Mouse (Mus musculus) embryonic facial prominence, embryonic 10.5 days (tissue): Measurements from ENCODE around the gene Ngfr. TPM values are rescaled to one million over a fixed set of nuclear protein-coding genes. Genes with fewer than 3 reads are reported as not detected.
A peak's percentile ranks its signal among the peaks of the same experiment; 100 is the strongest.

ENCODE experiments used
- DNase-seq: peaks from one replicate; pipeline ENCODE4 v3.0.0-alpha.2; 2017; ENCODE audit warnings: low spot score
- H3K27ac ChIP-seq: fragments of 300-500 bp; sonication (generic); replicated peaks from 2 replicates; pipeline ENCODE4 v1.5.1; 2016; ENCODE audit warnings: mild to moderate bottlenecking
- H3K27me3 ChIP-seq: fragments of 300-500 bp; sonication (generic); replicated peaks from 2 replicates; pipeline ENCODE4 v1.6.1; 2016; ENCODE audit warnings: low read depth, mild to moderate bottlenecking; ENCODE audit not compliant: poor library complexity, severe bottlenecking
- H3K36me3 ChIP-seq: fragments of 300-500 bp; sonication (generic); replicated peaks from 2 replicates; pipeline ENCODE4 v1.6.1; 2016; ENCODE audit warnings: mild to moderate bottlenecking, moderate library complexity
- H3K4me1 ChIP-seq: fragments of 300-500 bp; sonication (generic); 2 replicates; pipeline ENCODE4 v1.6.1; 2016
- H3K4me3 ChIP-seq: fragments of 300-500 bp; sonication (generic); 2 replicates; pipeline ENCODE4 v1.5.1; 2016; ENCODE audit warnings: mild to moderate bottlenecking, moderate library complexity
- H3K9me3 ChIP-seq: fragments of 300-500 bp; sonication (generic); 2 replicates; pipeline ENCODE4 v1.6.1; 2016; ENCODE audit warnings: mild to moderate bottlenecking
- WGBS: fragments of 180-500 bp; shearing (Covaris S2); methylation state at CpG from one replicate; pipeline ENCODE4 v1.1.7; 2016; 5-methylcytosine and 5-hydroxymethylcytosine counted together
- polyA plus RNA-seq: library from polyadenylated mRNA; unstranded; fragments of >200 nt; fragmentation: Nextera tagmentation; extraction: Ambion mirVana; gene quantifications from 2 replicates; pipeline ENCODE4 v1.2.1, GENCODE M21; 2016

The Ngfr gene
- polyA plus RNA-seq, 1 experiment from 2014 or later: 21.7 TPM

- DNase-seq: no peak
- H3K27ac ChIP-seq: peak overlapping the region; percentile 10; the same call in 1 of the 2 replicates
- H3K27me3 ChIP-seq: peaks cover 21% of the 10 kb centered on the region
- 79% methylated on average over 6 of the region's 6 CpGs for WGBS
- no peaks in the 10 kb centered on the region; the same call in 1 of the 2 replicates for H3K9me3 ChIP-seq
- H3K4me1 ChIP-seq: peaks cover 40% of the 10 kb centered on the region
- no peak overlapping the region for H3K4me3 ChIP-seq
- no peaks in the 10 kb centered on the region for H3K36me3 ChIP-seq
Observed at GRCm38 (mm10) chr11:95557032-95557431, 30.5 kb downstream of the Ngfr start.

GRCm38 (mm10) chr11:95555279-95555678 is 32.3 kb downstream of the Ngfr start:
- H3K27ac ChIP-seq: peak overlapping the region; percentile 73
- WGBS: 33% methylated on average over 8 of the region's 8 CpGs
- no peaks in the 10 kb centered on the region for H3K36me3 ChIP-seq
- no peak for DNase-seq
- peaks cover 40% of the 10 kb centered on the region for H3K4me1 ChIP-seq
- H3K9me3 ChIP-seq: no peaks in the 10 kb centered on the region; the same call in 1 of the 2 replicates
- no peak overlapping the region for H3K4me3 ChIP-seq
- peaks cover 21% of the 10 kb centered on the region for H3K27me3 ChIP-seq

- Histone ChIP-seq H3K27me3 (no peaks in the 10 kb centered on the region), H3K4me3 (no peak overlapping the region), H3K27ac (no peak overlapping the region), H3K9me3 (no peaks in the 10 kb centered on the region; the same call in 1 of the 2 replicates), H3K4me1 (peaks cover 13% of the 10 kb centered on the region), H3K36me3 (no peaks in the 10 kb centered on the region)
- WGBS: 89% methylated on average over 12 of the region's 12 CpGs
- DNase-seq: no peak
Observed at GRCm38 (mm10) chr11:95550301-95551021, 37.1 kb downstream of the Ngfr start.

GRCm38 (mm10) chr11:95546021-95546782 is 41.3 kb downstream of the Ngfr start:
- DNase-seq: no peak
- 68% methylated on average over 10 of the region's 10 CpGs for WGBS
- Histone ChIP-seq H3K4me3 (no peak overlapping the region), H3K36me3 (no peaks in the 10 kb centered on the region), H3K9me3 (no peaks in the 10 kb centered on the region), H3K4me1 (peaks cover 34% of the 10 kb centered on the region), H3K27ac (no peak overlapping the region), H3K27me3 (no peaks in the 10 kb centered on the region; the same call in 1 of the 2 replicates)

- no peaks in the 10 kb centered on the region for H3K36me3 ChIP-seq
- no peak overlapping the region for H3K4me3 ChIP-seq
- peaks cover 48% of the 10 kb centered on the region for H3K4me1 ChIP-seq
- peak overlapping the region; percentile 45; the same call in 1 of the 2 replicates for H3K27ac ChIP-seq
- DNase-seq: no peak
- H3K9me3 ChIP-seq: no peaks in the 10 kb centered on the region
- H3K27me3 ChIP-seq: peaks cover 7% of the 10 kb centered on the region
- 90% methylated on average over 8 of the region's 8 CpGs for WGBS
Observed at GRCm38 (mm10) chr11:95544546-95545327, 42.8 kb downstream of the Ngfr start.

- Histone ChIP-seq H3K4me3 (no peak overlapping the region), H3K27me3 (peaks cover 19% of the 10 kb centered on the region), H3K27ac (peak overlapping the region; percentile 67), H3K9me3 (no peaks in the 10 kb centered on the region), H3K36me3 (no peaks in the 10 kb centered on the region), H3K4me1 (peaks cover 60% of the 10 kb centered on the region)
- 41% methylated on average over 18 of the region's 18 CpGs for WGBS
- DNase-seq: no peak
Observed at GRCm38 (mm10) chr11:95540637-95541385, 46.7 kb downstream of the Ngfr start.

- Histone ChIP-seq H3K4me3 (no peak overlapping the region), H3K27ac (0 out of 2 replicates have a peak overlapping the region, but pooled peaks have one; percentile 24), H3K36me3 (no peaks in the 10 kb centered on the region), H3K9me3 (no peaks in the 10 kb centered on the region), H3K27me3 (peaks cover 28% of the 10 kb centered on the region), H3K4me1 (peaks cover 60% of the 10 kb centered on the region)
- no peak for DNase-seq
- 75% methylated on average over 15 of the region's 15 CpGs for WGBS
Observed at GRCm38 (mm10) chr11:95538378-95539104, 49.0 kb downstream of the Ngfr start.

GRCm38 (mm10) chr11:95533484-95534160 is 53.9 kb downstream of the Ngfr start:
- peak; percentile 95 for DNase-seq

GRCm38 (mm10) chr11:95532353-95533072 is 55.0 kb downstream of the Ngfr start:
- Histone ChIP-seq H3K27me3 (peaks cover 16% of the 10 kb centered on the region), H3K27ac (no peak overlapping the region), H3K9me3 (no peaks in the 10 kb centered on the region), H3K4me1 (peaks cover 14% of the 10 kb centered on the region), H3K36me3 (no peaks in the 10 kb centered on the region), H3K4me3 (no peak overlapping the region)
- WGBS: 72% methylated on average over 13 of the region's 13 CpGs
- no peak for DNase-seq

More at GRCm38 (mm10) chr11:95533484-95534160, 53.9 kb downstream of the Ngfr start:
- peak overlapping the region; percentile 42 for H3K4me3 ChIP-seq
- no peaks in the 10 kb centered on the region for H3K36me3 ChIP-seq
- peaks cover 16% of the 10 kb centered on the region for H3K27me3 ChIP-seq
- peaks cover 19% of the 10 kb centered on the region for H3K4me1 ChIP-seq
- no peaks in the 10 kb centered on the region for H3K9me3 ChIP-seq
- WGBS: 24% methylated on average over 24 of the region's 24 CpGs
- H3K27ac ChIP-seq: peak overlapping the region; percentile 44

GRCm38 (mm10) chr11:95528231-95528630 is 59.3 kb downstream of the Ngfr start:
- H3K4me3 ChIP-seq: no peak overlapping the region
- no peaks in the 10 kb centered on the region for H3K36me3 ChIP-seq
- no peak overlapping the region for H3K27ac ChIP-seq
- no peaks in the 10 kb centered on the region; the same call in 1 of the 2 replicates for H3K27me3 ChIP-seq
- no peak for DNase-seq
- 83% methylated on average over 3 of the region's 3 CpGs for WGBS
- H3K4me1 ChIP-seq: peaks cover 10% of the 10 kb centered on the region
- no peaks in the 10 kb centered on the region for H3K9me3 ChIP-seq
